Mouse (Mus musculus) liver, embryonic 14.5 days (tissue): Measurements from ENCODE around the gene Ntm. TPM values are rescaled to one million over a fixed set of nuclear protein-coding genes. Genes with fewer than 3 reads are reported as not detected.

ENCODE experiments used
- ATAC-seq: fragments of 200-750 bp; cut with Nextera tagmentation; 2 replicates; pipeline ENCODE4 v1.8.0; 2017; ENCODE audit warnings: moderate number of reproducible peaks, mild to moderate bottlenecking, moderate library complexity; ENCODE audit not compliant: insufficient read depth
- DNase-seq, 3 experiments: peaks; one replicate each; pipeline ENCODE4 v3.0.0-alpha.2; 2012 to 2013; ENCODE audit warnings: low read depth in 3 of 3, low spot score in 3 of 3
- H3K27ac ChIP-seq: fragments of 300-500 bp; sonication (generic); 2 replicates; pipeline ENCODE4 v1.5.1; 2014; ENCODE audit warnings: moderate library complexity, mild to moderate bottlenecking, control low read depth, inconsistent platforms
- H3K27me3 ChIP-seq: fragments of 300-500 bp; sonication (generic); 2 replicates; pipeline ENCODE4 v1.6.1; 2014; ENCODE audit warnings: mild to moderate bottlenecking, low read length, moderate library complexity; ENCODE audit not compliant: control insufficient read depth, insufficient read depth
- H3K36me3 ChIP-seq: fragments of 300-500 bp; sonication (generic); replicated peaks from 2 replicates; pipeline ENCODE4 v1.6.1; 2014; ENCODE audit warnings: low read depth; ENCODE audit not compliant: control insufficient read depth, insufficient read depth
- H3K4me1 ChIP-seq, 2 experiments: fragments of 200-500 bp in 1 of 2; fragments of 300-500 bp in 1 of 2; sonication (generic) in 1 of 2; replicated peaks; 2 replicates each; pipeline ENCODE4 v1.6.1; 2012 to 2014; ENCODE audit warnings: antibody characterized with exemption in 1 of 2, inconsistent platforms in 1 of 2, low read length in 1 of 2; ENCODE audit not compliant: control insufficient read depth in 2 of 2, insufficient read depth in 2 of 2
- H3K4me2 ChIP-seq: fragments of 300-500 bp; sonication (generic); 2 replicates; pipeline ENCODE4 v1.6.1; 2014; ENCODE audit warnings: low read depth, mild to moderate bottlenecking, control low read depth, moderate library complexity
- H3K4me3 ChIP-seq, 2 experiments: fragments of 200-500 bp in 1 of 2; fragments of 300-500 bp in 1 of 2; sonication (generic) in 1 of 2; 2 replicates each; pipeline ENCODE4 v1.5.1; 2012 to 2014; ENCODE audit warnings: low read depth in 2 of 2, low read length in 2 of 2, mild to moderate bottlenecking in 2 of 2, control low read depth in 1 of 2, inconsistent platforms in 1 of 2, moderate library complexity in 1 of 2; ENCODE audit not compliant: insufficient read depth in 1 of 2
- H3K9ac ChIP-seq: fragments of 300-500 bp; sonication (generic); replicated peaks from 2 replicates; pipeline ENCODE4 v1.6.1; 2014; ENCODE audit warnings: mild to moderate bottlenecking, control low read depth, moderate library complexity
- H3K9me3 ChIP-seq: fragments of 300-500 bp; sonication (generic); 2 replicates; pipeline ENCODE4 v1.6.1; 2016; ENCODE audit warnings: low read length, mixed read lengths; ENCODE audit not compliant: control insufficient read depth
- CTCF ChIP-seq: IDR thresholded peaks from 2 replicates; pipeline ENCODE4 v1.5.1; 2016; ENCODE audit warnings: antibody characterized with exemption, low read depth, control low read depth
- EP300 ChIP-seq: IDR thresholded peaks from 2 replicates; pipeline ENCODE4 v1.6.1; 2016; ENCODE audit warnings: antibody characterized with exemption, low read depth
- WGBS: fragments of 180-500 bp; shearing (Covaris S2); extraction: QIAGEN DNeasy Blood & Tissue Kit; methylation state at CpG from one replicate; pipeline ENCODE4 v1.1.7; 2014; ENCODE audit not compliant: insufficient replicate concordance; 5-methylcytosine and 5-hydroxymethylcytosine counted together
- polyA plus RNA-seq, 2 experiments: library from polyadenylated mRNA; depleted of rRNA in 1 of 2; stranded (reverse) in 1 of 2; unstranded in 1 of 2; fragments of >200 nt; fragmentation: Nextera tagmentation in 1 of 2; extraction: Ambion mirVana in 1 of 2; gene quantifications; 2 replicates each; pipeline versions ENCODE4 v1.2.1 to v1.2.3; 2012 to 2014

The Ntm gene
- polyA plus RNA-seq, 2 experiments: 0.21 to 0.30 TPM

- Histone ChIP-seq H3K4me1 (no peaks in the 10 kb centered on the region), H3K27ac (no peak overlapping the region), H3K4me2 (no peak overlapping the region), H3K9ac (no peak overlapping the region), H3K9me3 (no peaks in the 10 kb centered on the region), H3K4me3 (no peak overlapping the region), H3K27me3 (no peaks in the 10 kb centered on the region), H3K36me3 (no peaks in the 10 kb centered on the region)
- DNase-seq (no peak), ATAC-seq (no peak)
- 39% methylated on average over 1 of the region's 1 CpGs for WGBS
- no peak for TF ChIP-seq EP300
- no peak for TF ChIP-seq CTCF
These were observed 985.7 kb downstream of the Ntm start for GRCm38 (mm10) chr9:28977275-28977674.

- H3K4me1 ChIP-seq: no peaks in the 10 kb centered on the region
- DNase-seq (no peak), ATAC-seq (no peak)
- H3K27me3 ChIP-seq: no peaks in the 10 kb centered on the region
- H3K36me3 ChIP-seq: no peaks in the 10 kb centered on the region
- H3K4me3 ChIP-seq: no peak overlapping the region
- H3K9me3 ChIP-seq: no peaks in the 10 kb centered on the region
- no peak overlapping the region for H3K4me2 ChIP-seq
- no peak overlapping the region for H3K9ac ChIP-seq
- 52% methylated on average over 1 of the region's 1 CpGs for WGBS
- TF ChIP-seq CTCF (no peak), EP300 (no peak)
- no peak overlapping the region for H3K27ac ChIP-seq
These were observed 993.5 kb downstream of the Ntm start for GRCm38 (mm10) chr9:28969455-28969854.
